Mouse (Mus musculus): ENCODE results near the gene Flt3. TPM values are rescaled to one million over a fixed set of nuclear protein-coding genes. Genes with fewer than 3 reads are reported as not detected.

Flt3 gene
- polyA plus RNA-seq, 1 experiment from 2014 or later = 0.09 TPM

DNA sequence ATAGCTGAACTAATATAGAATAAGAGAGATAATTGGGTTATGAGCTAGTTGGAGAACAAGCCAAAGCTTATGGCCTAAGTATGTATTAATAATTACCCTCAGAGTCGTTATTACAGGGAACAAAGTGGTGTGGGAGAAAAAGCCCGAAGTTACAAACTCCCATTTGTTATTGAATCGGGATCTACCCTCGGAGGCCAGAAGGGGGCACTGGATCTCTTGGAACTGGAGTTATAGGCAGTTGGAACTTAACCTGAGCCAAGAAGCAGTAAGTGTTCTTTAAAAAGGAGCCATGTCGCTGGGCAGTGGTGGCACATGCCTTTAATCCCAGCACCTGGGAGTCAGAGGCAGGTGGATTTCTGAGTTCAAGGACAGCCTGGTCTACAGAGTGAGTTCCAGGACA is 2.2 kb upstream of the Flt3 start:
- peaks cover 46% of the 10 kb centered on the region for H3K27me3 ChIP-seq

DNA sequence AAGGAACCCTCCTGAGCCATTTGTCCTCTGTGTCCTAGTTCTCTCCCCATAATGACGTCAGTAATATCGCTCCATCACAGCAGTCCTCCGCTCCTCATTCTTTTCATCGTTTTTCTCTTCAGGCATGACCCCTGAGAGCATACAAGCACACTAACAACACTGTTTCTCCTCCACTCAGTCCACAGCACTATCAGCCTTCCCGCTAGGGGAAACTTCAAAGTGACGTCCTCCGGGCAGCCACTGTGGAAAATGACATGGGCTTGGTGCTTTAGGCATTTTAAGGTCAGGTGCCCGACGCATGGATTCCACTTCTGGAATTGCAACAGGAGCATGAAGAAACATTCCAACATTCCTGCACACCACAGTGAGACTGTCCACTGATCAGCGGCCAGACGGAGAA is 735 bp upstream of the Flt3 start:
- peaks cover 46% of the 10 kb centered on the region for H3K27me3 ChIP-seq
- H3K36me3 ChIP-seq = no peaks in the 10 kb centered on the region
- H3K9ac ChIP-seq (replicated peaks) = no peak overlapping the region
- H3K4me2 ChIP-seq (replicated peaks) = peak overlapping the region; percentile 85
- 30% methylated on average over 11 of the region's 11 CpGs for WGBS
- H3K4me3 ChIP-seq = peak overlapping the region; percentile 47
- no peaks in the 10 kb centered on the region for H3K9me3 ChIP-seq
- ATAC-seq (replicated peaks) = no peak
- peaks cover 14% of the 10 kb centered on the region for H3K4me1 ChIP-seq
- no peak overlapping the region for H3K27ac ChIP-seq (replicated peaks)

More for the DNA sequence above, 2.2 kb upstream of the Flt3 start:
- no peak overlapping the region for H3K4me3 ChIP-seq
- ATAC-seq (replicated peaks) = no peak
- H3K27ac ChIP-seq (replicated peaks) = no peak overlapping the region
- WGBS = 22% methylated on average over 5 of the region's 5 CpGs
- peaks cover 14% of the 10 kb centered on the region for H3K4me1 ChIP-seq
- no peaks in the 10 kb centered on the region for H3K36me3 ChIP-seq
- H3K9ac ChIP-seq (replicated peaks) = no peak overlapping the region
- no peak overlapping the region for H3K4me2 ChIP-seq (replicated peaks)
- H3K9me3 ChIP-seq = no peaks in the 10 kb centered on the region

DNA sequence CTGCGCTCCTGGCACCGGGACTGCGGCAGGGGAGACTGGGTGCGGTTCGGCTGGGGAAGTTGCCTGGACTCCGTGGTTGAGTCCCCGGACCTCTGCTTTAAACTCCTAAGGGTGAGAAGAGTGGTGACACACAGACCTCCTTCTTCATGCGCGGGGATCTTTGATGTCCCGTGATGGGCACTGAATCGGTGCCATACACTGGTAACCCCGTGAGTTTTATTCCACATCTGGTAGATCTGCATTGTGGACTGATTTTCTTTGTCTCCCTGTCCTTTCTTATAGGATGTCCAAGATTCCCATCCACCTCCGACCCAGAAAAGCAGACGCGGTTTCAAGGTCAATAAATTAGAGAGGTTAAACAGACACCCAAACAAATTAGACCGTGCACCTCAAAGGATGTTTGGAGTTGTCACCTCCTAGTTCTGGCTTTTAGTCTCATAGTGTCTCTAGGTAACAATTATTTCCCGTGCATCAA is 253 bp upstream of the Flt3 start:
- Histone ChIP-seq H3K4me2 (replicated peaks) (peak overlapping the region; percentile 85), H3K4me3 (peak overlapping the region; percentile 47), H3K36me3 (no peaks in the 10 kb centered on the region), H3K9ac (replicated peaks) (peak overlapping the region; percentile 42), H3K27ac (replicated peaks) (no peak overlapping the region), H3K9me3 (no peaks in the 10 kb centered on the region), H3K4me1 (peaks cover 14% of the 10 kb centered on the region), H3K27me3 (peaks cover 46% of the 10 kb centered on the region)
- WGBS = 2% methylated on average over 17 of the region's 17 CpGs
- no peak for ATAC-seq (replicated peaks)

DNA sequence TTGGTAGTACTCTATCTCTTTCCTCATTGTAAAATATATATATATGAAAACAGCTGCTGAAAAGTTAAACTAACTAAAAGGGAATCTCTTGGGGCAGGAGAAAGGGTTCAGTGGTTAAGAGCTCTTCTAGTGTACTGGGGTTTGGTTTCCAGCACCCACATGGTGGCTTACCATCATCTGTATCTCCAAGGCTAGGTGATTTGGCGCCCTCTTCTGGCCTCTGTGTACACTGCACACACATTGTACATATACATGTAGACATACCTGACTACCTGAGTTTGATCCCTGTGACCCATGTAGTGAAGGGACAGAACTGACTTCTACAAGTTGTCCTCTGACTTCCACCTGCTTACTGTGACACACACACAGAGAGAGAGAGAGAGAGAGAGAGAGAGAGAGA is 5.2 kb downstream of the Flt3 start:
- no peak for ATAC-seq (replicated peaks)
- H3K4me1 ChIP-seq = peaks cover 4% of the 10 kb centered on the region
- H3K4me3 ChIP-seq = no peak overlapping the region
- H3K4me2 ChIP-seq (replicated peaks) = no peak overlapping the region
- H3K27me3 ChIP-seq = peaks cover 22% of the 10 kb centered on the region
- WGBS = 24% methylated on average over 1 of the region's 1 CpGs
- H3K27ac ChIP-seq (replicated peaks) = no peak overlapping the region
- H3K9ac ChIP-seq (replicated peaks) = no peak overlapping the region
- no peaks in the 10 kb centered on the region for H3K36me3 ChIP-seq
- no peaks in the 10 kb centered on the region for H3K9me3 ChIP-seq

DNA sequence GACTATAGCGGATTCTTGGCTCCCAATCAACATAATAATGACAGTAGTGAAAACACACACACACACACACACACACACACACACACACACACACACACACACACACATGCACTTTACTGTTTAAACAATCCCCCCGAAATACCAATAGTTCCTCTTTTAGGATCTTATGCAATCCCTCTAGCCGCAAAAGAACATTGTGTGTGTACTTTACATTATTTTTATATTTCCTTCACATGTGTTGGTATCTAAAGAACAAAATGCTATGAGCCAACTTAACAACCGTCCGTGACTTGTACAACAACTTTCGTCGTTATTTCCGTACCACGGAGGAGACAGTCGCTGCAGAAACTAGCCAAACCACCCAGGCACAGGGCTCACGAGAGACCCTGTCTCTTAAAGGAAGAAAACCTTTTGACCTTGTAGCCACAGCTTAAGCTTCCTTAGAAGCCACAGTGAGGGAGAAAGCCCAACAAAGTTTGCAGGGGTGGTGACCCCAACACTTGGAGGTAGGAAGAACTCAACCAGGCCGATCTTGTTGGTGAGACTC is 7.5 kb downstream of the Flt3 start:
- no peak for ATAC-seq (replicated peaks)
- Histone ChIP-seq H3K4me2 (replicated peaks) (no peak overlapping the region), H3K9ac (replicated peaks) (no peak overlapping the region), H3K27me3 (no peaks in the 10 kb centered on the region; the same call in 1 of the 2 replicates), H3K9me3 (no peaks in the 10 kb centered on the region), H3K4me3 (no peak overlapping the region), H3K4me1 (no peaks in the 10 kb centered on the region), H3K36me3 (no peaks in the 10 kb centered on the region), H3K27ac (replicated peaks) (no peak overlapping the region)
- 86% methylated on average over 12 of the region's 12 CpGs for WGBS

DNA sequence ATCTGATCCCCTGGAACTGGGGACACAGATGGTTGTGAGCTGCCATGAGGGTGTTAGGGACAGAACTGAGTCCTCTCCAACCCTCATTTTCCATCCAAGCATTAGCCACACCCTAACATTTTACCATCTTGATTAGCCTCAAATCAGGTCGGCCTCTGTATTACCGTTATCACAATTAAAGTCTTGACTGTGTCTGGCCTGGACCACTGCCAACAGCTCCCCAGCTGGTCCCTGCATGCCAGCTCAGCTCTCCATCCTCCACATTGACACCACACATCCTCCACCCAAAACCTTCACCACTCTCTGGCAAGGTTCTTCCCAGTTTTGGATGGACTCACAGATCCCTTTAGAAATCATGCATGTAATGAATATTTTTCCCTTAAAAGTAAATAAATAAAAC is 9.5 kb downstream of the Flt3 start:
- no peak overlapping the region for H3K9ac ChIP-seq (replicated peaks)
- H3K4me3 ChIP-seq = no peak overlapping the region
- H3K36me3 ChIP-seq = no peaks in the 10 kb centered on the region
- H3K27ac ChIP-seq (replicated peaks) = no peak overlapping the region
- H3K4me2 ChIP-seq (replicated peaks) = no peak overlapping the region
- no peaks in the 10 kb centered on the region for H3K4me1 ChIP-seq
- 22% methylated on average over 2 of the region's 2 CpGs for WGBS
- H3K9me3 ChIP-seq = no peaks in the 10 kb centered on the region
- ATAC-seq (replicated peaks) = no peak
- H3K27me3 ChIP-seq = no peaks in the 10 kb centered on the region

DNA sequence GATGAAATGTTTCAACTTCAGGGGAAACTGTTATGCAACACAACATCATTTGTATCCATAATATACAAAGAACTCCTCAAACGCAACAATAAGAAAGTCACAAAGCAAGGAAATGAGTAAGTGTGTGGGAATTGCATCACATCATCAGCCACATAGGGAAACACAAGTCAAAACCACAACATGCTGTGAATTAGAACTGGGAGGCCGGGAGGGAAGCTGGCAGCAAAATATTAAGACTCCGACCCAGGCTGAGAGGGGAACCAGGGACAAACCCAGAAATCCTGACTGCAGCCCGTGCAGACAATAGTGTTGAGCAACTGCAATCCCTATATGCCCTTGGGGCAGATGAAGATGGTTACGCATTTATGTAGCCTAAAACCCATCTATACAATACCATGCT is 11.2 kb downstream of the Flt3 start:
- H3K9ac ChIP-seq (replicated peaks) = no peak overlapping the region
- H3K27ac ChIP-seq (replicated peaks) = no peak overlapping the region
- no peak overlapping the region for H3K4me2 ChIP-seq (replicated peaks)
- WGBS = 90% methylated on average over 5 of the region's 5 CpGs
- no peak overlapping the region for H3K4me3 ChIP-seq
- no peaks in the 10 kb centered on the region for H3K4me1 ChIP-seq
- no peaks in the 10 kb centered on the region for H3K36me3 ChIP-seq
- no peaks in the 10 kb centered on the region for H3K9me3 ChIP-seq
- ATAC-seq (replicated peaks) = no peak
- H3K27me3 ChIP-seq = no peaks in the 10 kb centered on the region

DNA sequence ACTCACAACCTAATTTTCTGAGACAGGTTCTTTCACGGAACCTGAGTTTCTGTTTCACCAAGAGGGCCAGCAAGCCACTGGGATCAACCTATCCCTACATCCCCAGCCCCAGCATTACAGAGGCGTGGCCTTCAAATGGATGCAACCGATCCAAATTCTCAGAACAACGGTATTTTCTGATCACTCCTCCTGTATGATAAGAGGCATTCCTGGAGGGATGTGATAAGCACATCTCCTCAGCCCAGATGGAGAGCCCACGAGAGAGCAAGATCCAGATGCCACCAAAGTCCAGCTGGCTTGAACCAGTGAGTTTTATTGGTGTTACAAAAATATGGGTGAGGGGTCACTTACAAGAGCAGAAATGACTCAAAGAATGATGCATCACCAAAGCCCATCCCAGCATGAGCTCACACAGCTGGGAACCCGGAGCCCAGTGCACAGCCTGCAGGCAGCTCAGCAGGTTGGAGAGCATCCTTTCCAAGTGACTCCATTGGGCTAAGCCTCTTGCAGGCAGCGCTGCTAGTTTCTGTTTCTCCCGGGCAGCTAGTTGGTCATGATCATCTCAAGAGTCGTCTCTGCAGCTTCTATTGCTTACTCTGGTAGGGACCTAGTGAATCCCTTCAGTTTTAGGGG is 11.8 kb downstream of the Flt3 start:
- no peaks in the 10 kb centered on the region for H3K4me1 ChIP-seq
- no peaks in the 10 kb centered on the region for H3K27me3 ChIP-seq
- no peaks in the 10 kb centered on the region for H3K36me3 ChIP-seq
- H3K4me3 ChIP-seq = no peak overlapping the region
- no peak overlapping the region for H3K9ac ChIP-seq (replicated peaks)
- H3K27ac ChIP-seq (replicated peaks) = no peak overlapping the region
- H3K4me2 ChIP-seq (replicated peaks) = no peak overlapping the region
- H3K9me3 ChIP-seq = no peaks in the 10 kb centered on the region
- 83% methylated on average over 9 of the region's 9 CpGs for WGBS
- ATAC-seq (replicated peaks) = no peak

DNA sequence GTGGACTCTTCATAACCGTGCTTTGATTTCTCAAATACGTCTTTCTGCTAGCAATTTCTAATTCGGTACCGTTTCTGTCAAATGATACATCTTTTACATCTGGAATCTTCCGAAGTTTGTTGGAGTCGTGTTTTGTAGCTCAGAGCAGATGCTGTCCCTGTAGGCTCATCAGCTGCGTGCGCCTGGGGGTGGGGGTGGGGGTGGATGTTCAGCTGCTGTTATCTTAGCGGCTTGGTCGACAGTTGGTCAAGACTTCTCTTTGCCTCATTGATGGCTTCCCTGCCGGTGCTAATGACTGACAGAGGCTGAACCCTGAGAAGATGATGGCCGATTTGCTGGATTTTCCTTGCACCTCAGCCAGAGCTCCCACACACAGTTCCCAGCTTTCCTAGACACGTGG is 13.4 kb downstream of the Flt3 start:
- no peaks in the 10 kb centered on the region for H3K36me3 ChIP-seq
- H3K4me1 ChIP-seq = no peaks in the 10 kb centered on the region
- H3K4me2 ChIP-seq (replicated peaks) = no peak overlapping the region
- no peak overlapping the region for H3K4me3 ChIP-seq
- H3K27me3 ChIP-seq = no peaks in the 10 kb centered on the region
- H3K27ac ChIP-seq (replicated peaks) = no peak overlapping the region
- 88% methylated on average over 13 of the region's 13 CpGs for WGBS
- no peak for ATAC-seq (replicated peaks)
- no peak overlapping the region for H3K9ac ChIP-seq (replicated peaks)
- no peaks in the 10 kb centered on the region for H3K9me3 ChIP-seq

DNA sequence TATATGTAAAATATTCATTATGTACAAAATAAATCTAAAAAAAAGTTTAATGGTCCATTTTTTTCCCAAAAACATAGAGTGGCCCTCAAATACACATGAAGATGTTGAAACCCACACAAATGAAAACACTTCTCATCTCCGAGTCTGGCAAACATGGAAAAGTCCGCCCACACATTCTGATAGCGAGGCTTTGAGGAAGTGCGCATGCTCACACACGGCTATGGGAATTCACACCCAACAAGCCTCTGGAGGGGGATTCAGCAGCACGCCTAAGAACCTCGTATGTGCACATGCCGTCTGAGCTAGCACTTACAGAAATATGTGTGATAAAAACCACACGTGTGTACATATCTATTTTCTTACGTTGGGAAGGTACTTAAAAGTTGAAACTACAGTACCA is 18.9 kb downstream of the Flt3 start:
- ATAC-seq (replicated peaks) = no peak
- WGBS = 90% methylated on average over 10 of the region's 10 CpGs

DNA sequence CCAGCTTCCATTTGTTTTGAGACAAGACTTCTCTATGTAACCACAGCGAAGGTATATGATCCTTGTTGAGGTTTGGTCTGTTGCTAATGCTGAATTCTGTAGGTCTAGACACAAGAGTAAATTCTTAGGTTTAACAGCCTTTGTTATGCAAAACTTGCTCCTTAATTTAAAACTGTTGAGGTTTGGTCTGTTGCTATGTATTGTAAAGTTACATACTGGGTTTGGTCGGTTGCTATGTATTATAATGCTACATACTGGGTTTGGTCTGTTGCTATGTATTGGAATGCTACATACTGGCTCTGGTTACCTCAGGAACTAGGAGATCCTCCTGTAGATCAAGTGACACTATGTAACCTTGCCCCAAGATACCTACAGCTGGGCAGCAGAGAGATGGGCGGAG is 20.8 kb downstream of the Flt3 start:
- H3K36me3 ChIP-seq = no peaks in the 10 kb centered on the region
- H3K4me2 ChIP-seq (replicated peaks) = no peak overlapping the region
- H3K27me3 ChIP-seq = no peaks in the 10 kb centered on the region
- no peak overlapping the region for H3K27ac ChIP-seq (replicated peaks)
- H3K9me3 ChIP-seq = no peaks in the 10 kb centered on the region
- 82% methylated on average over 3 of the region's 3 CpGs for WGBS
- no peaks in the 10 kb centered on the region for H3K4me1 ChIP-seq
- no peak for ATAC-seq (replicated peaks)
- no peak overlapping the region for H3K9ac ChIP-seq (replicated peaks)
- no peak overlapping the region for H3K4me3 ChIP-seq

More for the DNA sequence above, 18.9 kb downstream of the Flt3 start:
- Histone ChIP-seq H3K4me2 (replicated peaks) (no peak overlapping the region), H3K27me3 (no peaks in the 10 kb centered on the region), H3K27ac (replicated peaks) (no peak overlapping the region), H3K4me1 (no peaks in the 10 kb centered on the region), H3K9ac (replicated peaks) (no peak overlapping the region), H3K9me3 (no peaks in the 10 kb centered on the region), H3K36me3 (no peaks in the 10 kb centered on the region), H3K4me3 (no peak overlapping the region)

DNA sequence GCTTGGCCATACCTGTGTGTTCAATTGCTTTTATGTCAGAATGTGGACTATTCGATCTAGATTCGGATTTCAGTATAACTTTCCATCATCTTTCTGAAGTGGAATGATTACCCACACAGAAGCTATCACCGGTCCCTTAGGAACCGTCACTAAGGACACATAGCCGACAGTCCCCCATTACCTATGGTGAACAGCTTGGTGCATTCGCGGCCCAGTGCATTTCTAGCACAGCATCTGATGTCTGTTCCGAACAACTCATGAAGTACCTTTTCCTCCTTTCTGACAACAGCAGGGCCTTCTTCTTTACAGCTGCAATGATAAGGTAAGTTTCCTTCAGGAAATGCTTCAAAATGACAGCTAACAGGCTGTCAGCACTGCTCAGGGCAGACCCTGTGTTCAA is 30.0 kb downstream of the Flt3 start:
- no peak overlapping the region for H3K4me3 ChIP-seq

DNA sequence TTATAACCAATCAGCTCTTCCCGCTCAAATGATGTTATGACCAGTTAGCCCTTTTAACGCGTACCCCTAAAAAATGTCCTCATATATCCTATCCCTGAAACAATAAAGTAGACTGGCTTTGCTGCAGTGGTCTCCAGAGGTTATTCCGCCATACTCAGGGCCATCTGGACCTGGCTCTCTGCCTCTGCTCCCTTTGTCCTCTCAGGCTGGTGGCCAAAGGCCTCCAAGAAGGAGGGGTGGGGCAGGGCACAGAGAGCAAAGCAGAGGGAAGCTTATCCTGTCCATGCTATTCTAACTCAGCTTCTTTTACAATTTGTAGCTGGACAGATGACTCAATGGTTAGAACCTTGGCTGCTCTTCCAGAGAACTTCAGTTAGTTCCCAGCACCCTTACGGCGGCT is 32.1 kb downstream of the Flt3 start:
- Histone ChIP-seq H3K4me2 (replicated peaks) (no peak overlapping the region), H3K9ac (replicated peaks) (no peak overlapping the region), H3K4me3 (no peak overlapping the region), H3K4me1 (no peaks in the 10 kb centered on the region), H3K36me3 (no peaks in the 10 kb centered on the region), H3K9me3 (no peaks in the 10 kb centered on the region), H3K27me3 (no peaks in the 10 kb centered on the region), H3K27ac (replicated peaks) (no peak overlapping the region)
- no peak for ATAC-seq (replicated peaks)
- 93% methylated on average over 6 of the region's 6 CpGs for WGBS

More for the DNA sequence above, 30.0 kb downstream of the Flt3 start:
- Histone ChIP-seq H3K4me2 (replicated peaks) (no peak overlapping the region), H3K27ac (replicated peaks) (no peak overlapping the region), H3K36me3 (no peaks in the 10 kb centered on the region), H3K27me3 (no peaks in the 10 kb centered on the region), H3K9me3 (no peaks in the 10 kb centered on the region), H3K9ac (replicated peaks) (no peak overlapping the region), H3K4me1 (no peaks in the 10 kb centered on the region)
- 85% methylated on average over 8 of the region's 8 CpGs for WGBS
- ATAC-seq (replicated peaks) = no peak

Measured in forebrain, embryonic 15.5 days (tissue).